Mouse (Mus musculus) R1 (cell line): ENCODE results near the gene Dpf3.

ENCODE experiments used
- DNase-seq: peaks from one replicate; pipeline ENCODE4 v3.0.0-alpha.2; 2018; ENCODE audit warnings: low read depth, low spot score

Dpf3 gene

DNA sequence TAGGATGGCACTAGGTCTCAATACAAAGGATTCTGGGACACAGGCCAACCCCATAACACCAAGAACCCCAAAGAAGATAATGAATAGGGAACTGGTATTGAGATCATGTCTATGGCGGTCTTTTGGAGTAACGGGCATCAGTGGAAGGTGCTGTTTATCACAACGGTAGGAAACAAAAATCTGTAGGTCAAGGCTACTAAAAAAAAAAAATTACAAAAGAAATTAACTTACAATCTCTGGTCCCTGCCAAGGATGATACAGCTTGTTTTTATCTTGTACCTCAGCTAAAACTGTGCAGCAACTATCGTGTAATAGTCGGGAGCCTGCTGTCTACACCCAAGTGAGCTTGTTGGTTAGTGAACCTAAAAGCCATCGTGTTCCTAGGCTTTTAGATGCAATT lies 9.2 kb upstream of the Dpf3 start:
- no peak for DNase-seq

- peak; percentile 75 for DNase-seq
These were observed 8.8 kb upstream of the Dpf3 start for GRCm38 (mm10) chr12:83496336-83496735.

DNA sequence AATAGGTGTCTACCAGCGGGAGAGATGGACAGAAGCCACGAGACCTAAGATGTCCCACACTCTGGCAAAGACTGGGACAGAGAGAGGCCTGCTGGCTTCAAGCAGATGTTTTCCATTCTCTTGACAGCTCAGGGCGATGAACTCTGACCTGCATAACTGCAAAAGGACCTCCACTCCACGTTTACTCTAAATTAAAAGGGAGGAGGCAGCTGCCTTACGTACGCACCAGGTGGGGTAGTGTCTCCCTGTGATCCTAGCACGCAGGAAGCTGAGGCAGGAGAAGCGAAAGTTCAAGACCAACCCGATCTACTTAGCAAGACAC lies 8.4 kb upstream of the Dpf3 start:
- no peak for DNase-seq

DNA sequence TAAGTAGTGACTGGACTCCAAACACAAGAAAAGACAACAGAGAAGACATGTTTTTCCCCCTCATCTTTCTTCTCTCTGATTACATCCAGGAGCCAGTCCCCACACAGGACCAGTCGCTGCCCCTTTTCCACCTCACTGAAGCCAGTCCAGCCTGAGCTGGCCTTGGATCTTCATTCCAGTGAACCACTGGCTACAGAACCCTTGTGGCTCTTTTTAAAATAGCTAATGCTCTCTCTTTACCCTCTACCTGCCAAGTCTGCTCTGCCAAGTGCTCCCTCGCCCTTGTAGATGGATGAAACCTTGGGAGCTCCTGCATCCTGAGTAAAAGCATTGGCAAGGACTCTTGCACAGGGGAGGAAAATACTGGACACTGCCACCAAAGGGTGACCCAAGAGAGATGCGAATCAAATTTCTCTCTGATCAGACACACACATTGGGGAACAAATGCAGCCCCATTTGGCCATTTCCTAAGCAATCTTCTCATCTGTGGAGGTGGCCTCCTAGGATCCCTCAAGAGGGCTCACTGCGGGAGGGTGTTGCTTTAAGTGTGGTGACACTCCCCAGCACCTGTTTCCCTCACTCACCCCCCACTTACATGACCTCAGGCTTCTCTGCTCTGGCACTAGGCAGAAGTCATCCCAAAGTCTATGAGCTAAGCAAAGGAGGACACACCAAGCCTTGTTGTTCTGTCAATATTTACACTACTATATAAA lies 7.9 kb upstream of the Dpf3 start:
- DNase-seq, result no peak

DNA sequence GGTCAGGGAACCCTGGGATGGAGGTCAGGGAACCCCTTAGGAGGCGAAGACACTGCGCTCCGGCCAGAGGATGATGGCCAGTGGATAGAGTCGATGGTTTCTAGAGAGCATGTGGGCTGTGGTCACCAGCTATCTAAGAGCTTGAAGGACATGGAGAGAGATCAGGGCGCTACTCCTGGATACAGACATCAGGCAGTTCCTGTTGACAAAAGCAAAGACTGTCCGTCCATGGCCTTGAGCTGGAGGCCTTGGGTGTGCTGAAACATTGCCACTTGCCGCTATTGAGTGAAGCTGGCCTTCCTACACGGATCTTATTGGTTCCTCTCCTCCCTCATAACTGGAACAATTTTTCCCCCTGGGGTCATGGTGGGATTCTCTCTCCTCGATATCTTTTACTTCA lies 6.7 kb upstream of the Dpf3 start:
- DNase-seq, result no peak

DNA sequence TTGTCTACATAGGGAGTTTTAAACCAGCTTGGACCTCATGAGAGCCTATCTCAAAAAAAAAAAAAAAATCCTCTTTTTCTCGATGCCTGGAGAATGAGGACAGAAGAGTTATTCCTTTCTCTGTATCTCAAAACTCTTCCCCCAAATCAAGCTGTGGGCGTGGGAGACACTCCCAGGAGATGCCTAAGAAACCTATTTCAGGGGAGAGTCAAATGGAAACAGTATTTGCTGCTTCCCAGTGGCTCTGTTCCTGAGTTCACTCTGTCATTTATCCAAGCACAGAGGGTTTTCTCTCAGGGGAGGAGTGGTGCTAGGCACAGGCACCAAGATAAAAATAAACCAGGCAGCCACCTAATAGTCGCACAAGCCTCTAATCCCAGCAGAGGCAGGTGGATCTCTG lies 5.3 kb upstream of the Dpf3 start:
- DNase-seq, result no peak

GRCm38 (mm10) chr12:83491609-83492008 lies 4.1 kb upstream of the Dpf3 start:
- DNase-seq, result peak; percentile 69

DNA sequence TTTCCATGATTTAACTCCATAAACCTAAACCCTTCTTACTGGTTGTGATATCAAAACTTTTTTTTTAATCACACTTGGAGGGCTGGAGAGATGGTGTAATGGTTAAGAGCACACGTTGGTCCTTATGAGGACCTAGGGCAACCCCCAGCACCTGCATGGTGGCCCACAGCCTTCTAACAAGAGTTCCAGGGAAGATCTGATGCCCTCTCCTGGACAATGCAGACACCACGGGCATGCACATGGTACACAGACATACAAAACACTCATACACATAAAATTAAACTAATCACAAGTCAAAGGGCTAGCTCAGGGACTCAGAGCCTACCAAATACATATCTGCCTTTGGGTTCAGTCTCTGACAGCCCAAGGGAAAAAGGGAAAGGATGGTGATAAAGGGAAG lies 2.2 kb upstream of the Dpf3 start:
- no peak for DNase-seq

DNA sequence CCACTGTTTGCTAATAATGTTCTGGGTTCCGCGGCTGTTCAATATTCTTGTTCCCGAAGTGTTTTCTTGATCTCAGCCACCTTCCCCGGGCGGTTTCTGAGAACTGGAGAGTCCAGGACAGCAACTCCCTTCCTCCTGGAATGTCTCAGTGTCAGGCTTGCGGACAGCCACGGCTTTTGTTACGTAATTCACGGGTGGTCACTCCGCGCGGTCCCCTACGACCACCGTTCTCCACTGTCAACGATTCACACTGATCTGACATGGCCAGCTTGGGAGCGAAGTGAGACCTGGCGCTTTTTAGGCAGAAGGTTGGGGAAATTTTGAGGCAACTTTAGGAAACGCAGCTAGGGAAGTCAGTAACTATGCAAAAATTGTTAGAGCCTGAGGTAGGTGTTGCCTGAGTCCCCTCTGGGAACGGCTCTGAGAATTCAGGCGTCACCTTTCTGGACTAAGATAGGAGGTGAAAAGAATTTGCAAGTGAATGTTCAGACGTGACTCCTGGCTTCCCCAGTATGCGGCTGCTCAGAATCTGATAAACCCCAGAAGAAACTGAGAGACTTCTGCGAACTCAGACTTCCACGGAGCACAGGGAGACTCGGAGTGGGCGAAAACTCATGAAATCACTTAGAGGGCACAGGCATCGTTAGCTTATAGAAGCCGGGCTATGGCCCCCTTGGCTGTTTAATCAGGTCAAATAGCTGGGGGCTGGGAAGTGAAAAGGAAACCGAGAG lies 860 bp upstream of the Dpf3 start:
- DNase-seq, result peak; percentile 65

- DNase-seq, result peak; percentile 59
These were observed 650 bp downstream of the Dpf3 start for GRCm38 (mm10) chr12:83486671-83487461.

- peak; percentile 51 for DNase-seq
These were observed 1.4 kb downstream of the Dpf3 start for GRCm38 (mm10) chr12:83485911-83486670.

DNA sequence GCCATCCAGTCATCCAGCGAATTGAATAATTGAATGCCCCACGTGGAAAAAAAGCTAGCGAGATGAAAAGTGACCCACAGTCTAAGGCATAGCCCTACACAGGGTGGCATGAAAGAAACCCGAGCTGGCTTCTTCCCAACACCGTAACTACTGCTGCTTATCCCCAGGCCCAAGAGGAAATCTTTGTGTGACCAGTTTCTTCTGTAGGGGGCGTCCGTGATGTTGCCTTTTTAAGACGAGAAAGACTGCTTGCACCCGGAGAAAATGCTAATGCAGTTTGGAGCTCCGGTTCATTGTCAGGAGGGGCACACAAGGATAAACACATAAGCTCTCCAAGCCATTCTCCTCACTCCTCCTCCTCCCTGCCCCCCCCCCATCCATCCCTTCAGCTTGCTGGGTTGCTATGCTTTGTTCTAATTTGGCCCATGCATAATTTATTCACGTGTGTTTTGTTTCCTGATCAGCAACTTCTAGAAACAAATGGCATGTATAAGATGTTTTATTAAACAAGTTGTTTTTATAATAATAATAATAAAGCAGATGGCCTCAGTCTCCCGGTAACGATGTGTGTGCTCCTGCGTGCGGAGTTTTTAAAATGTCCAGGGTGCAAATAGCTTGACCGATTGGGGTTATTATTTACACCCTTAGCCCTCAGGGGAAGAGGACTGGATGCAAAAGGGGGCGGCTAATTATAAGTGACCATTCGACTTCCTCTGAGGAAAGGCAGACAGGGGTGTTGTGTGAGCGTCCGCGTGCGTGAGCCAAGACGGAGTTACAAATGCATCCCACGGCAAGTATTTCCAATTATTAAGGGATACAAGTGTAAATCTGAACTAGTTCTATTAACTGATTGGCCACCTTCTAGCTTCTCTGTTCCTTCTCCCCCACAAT lies 2.4 kb downstream of the Dpf3 start:
- peak; percentile 54 for DNase-seq

- DNase-seq, result no peak
These were observed 3.9 kb downstream of the Dpf3 start for GRCm38 (mm10) chr12:83483653-83484052.

GRCm38 (mm10) chr12:83481439-83481838 lies 6.1 kb downstream of the Dpf3 start:
- no peak for DNase-seq

GRCm38 (mm10) chr12:83479818-83480401 lies 7.6 kb downstream of the Dpf3 start:
- peak; percentile 66 for DNase-seq

- DNase-seq, result no peak
These were observed 8.4 kb downstream of the Dpf3 start for GRCm38 (mm10) chr12:83479140-83479539.

- DNase-seq, result no peak
These were observed 11.2 kb downstream of the Dpf3 start for GRCm38 (mm10) chr12:83476277-83476676.

- DNase-seq, result no peak
These were observed 12.1 kb downstream of the Dpf3 start for GRCm38 (mm10) chr12:83475419-83475818.

DNA sequence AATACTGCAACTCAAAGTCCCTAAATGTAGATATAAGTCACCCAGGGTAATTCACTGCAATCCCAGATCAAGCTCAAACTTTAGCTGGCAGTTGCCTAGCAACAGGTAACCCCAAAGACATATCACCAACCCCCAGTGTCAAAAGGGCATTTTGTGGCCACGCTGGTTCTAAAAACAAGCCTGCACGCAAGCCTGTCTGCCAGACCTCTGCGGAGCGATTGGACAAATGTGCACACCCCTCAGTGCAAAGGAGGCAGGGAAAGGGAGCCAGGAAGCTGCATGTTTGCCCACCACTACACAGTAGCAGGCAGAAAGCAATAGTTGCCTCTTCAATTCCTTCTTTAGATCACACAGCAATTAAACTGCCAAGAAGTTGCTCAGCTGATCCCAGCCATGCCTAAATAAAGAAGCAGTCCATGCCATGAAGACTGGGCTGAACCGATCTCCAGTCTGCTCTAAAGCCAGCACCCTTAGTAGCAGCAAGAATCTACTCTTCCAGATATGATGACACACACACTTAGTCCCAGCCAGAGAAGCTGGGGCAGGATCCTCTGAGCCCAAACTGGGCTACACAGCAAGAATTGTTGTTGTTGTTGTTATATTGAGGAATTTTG lies 13.4 kb downstream of the Dpf3 start:
- no peak for DNase-seq

DNA sequence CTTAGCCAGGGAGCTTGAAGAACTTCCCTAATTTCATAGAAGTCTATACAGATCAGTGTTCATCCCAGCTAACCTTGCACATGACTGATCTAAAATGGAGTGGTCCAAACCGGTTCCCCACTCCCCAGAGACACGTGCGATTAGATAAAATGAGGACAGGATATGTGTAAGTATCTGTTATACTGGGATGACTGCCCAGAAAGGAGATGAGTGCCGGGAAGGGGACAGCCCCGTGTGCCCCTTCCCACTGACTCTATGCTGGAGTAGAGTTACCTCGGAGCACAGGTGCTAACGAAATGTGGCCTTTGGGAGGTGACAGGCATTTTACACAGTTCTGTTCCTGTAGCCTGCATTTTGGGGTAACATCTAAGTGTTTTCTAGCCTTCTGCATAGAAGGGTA lies 15.8 kb downstream of the Dpf3 start:
- DNase-seq, result no peak
